Mouse (Mus musculus) C2C12 (cell line): Measurements from ENCODE around the gene Glis3.

ENCODE experiments used
- CTCF ChIP-seq: IDR thresholded peaks from one replicate; pipeline ENCODE4 v1.5.1; 2011; ENCODE audit not compliant: control insufficient read depth, insufficient read depth, insufficient read length
- MYOG ChIP-seq: IDR thresholded peaks from one replicate; pipeline ENCODE4 v1.6.1; 2011; ENCODE audit not compliant: control insufficient read depth, insufficient read length; ENCODE audit errors: extremely low read depth

DNA sequence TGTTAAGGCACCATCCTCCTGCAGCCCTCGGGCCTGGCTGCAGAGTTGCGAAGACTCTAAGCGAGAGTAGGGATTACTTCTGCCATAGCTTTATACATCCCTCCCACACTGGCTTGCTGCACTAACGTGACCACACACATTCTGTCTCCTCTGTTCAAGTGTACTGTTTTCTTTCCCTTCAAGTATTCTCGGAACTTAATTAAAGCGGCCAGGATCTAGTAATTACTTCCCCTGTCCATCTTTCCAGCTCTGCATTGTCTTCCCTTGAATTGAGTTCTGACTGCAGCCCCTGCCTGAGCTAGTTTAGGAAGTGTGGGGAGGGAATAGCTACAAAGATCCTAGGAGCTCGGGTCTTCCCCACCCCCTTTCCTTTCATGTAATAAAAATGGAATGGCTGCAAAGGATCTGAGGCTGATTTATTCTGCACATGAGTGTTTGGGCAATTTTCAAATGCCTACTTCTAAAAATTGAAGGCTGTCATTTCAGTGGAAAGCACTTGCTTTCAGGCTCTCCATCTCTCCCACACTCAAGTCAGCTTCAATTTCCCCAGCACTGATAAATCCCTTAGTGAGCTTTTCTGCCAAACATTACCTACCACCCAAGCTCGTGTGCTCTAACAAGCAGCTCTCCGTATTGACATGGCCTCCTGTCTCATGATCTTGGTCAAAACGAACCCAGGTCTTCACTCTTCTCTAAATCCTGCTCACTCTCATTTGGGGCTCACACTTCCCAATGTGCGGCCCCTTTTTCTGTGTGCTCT, 346.7 kb downstream of the Glis3 start:
- TF ChIP-seq CTCF (no peak), MYOG (no peak)
